Mouse (Mus musculus) liver, embryonic 11.5 days (tissue): ENCODE results near the gene Eps8l2. TPM values are rescaled to one million over a fixed set of nuclear protein-coding genes. Genes with fewer than 3 reads are reported as not detected.
A peak's percentile ranks its signal among the peaks of the same experiment; 100 is the strongest.

Source experiments
- ATAC-seq: fragments of 200-750 bp; cut with Nextera tagmentation; replicated peaks from 2 replicates; pipeline ENCODE4 v1.8.0; 2017; ENCODE audit warnings: moderate number of reproducible peaks, mild to moderate bottlenecking, moderate TSS enrichment, moderate library complexity; ENCODE audit not compliant: low FRiP score
- DNase-seq: peaks from one replicate; pipeline ENCODE4 v3.0.0-alpha.2; 2017; ENCODE audit warnings: low spot score
- H3K27ac ChIP-seq: fragments of 300-500 bp; sonication (generic); 2 replicates; pipeline ENCODE4 v1.5.1; 2014; ENCODE audit warnings: mild to moderate bottlenecking, low read depth, low read length, control low read depth
- H3K27me3 ChIP-seq: fragments of 300-500 bp; sonication (generic); replicated peaks from 2 replicates; pipeline ENCODE4 v1.6.1; 2014; ENCODE audit warnings: low read length, mixed read lengths; ENCODE audit not compliant: control insufficient read depth, insufficient read depth
- H3K36me3 ChIP-seq: fragments of 300-500 bp; sonication (generic); 2 replicates; pipeline ENCODE4 v1.6.1; 2014; ENCODE audit warnings: mild to moderate bottlenecking, low read length, moderate library complexity, mixed read lengths; ENCODE audit not compliant: control insufficient read depth, insufficient read depth
- H3K4me1 ChIP-seq: fragments of 300-500 bp; sonication (generic); replicated peaks from 2 replicates; pipeline ENCODE4 v1.6.1; 2014; ENCODE audit warnings: low read length, mixed read lengths; ENCODE audit not compliant: control insufficient read depth, insufficient read depth
- H3K4me2 ChIP-seq: fragments of 300-500 bp; sonication (generic); 2 replicates; pipeline ENCODE4 v1.6.1; 2014; ENCODE audit warnings: mild to moderate bottlenecking, control low read depth, moderate library complexity
- H3K4me3 ChIP-seq: fragments of 300-500 bp; sonication (generic); 2 replicates; pipeline ENCODE4 v1.5.1; 2014; ENCODE audit warnings: low read depth, low read length, control low read depth
- H3K9ac ChIP-seq: fragments of 300-500 bp; sonication (generic); 2 replicates; pipeline ENCODE4 v1.6.1; 2014; ENCODE audit warnings: low read depth, low read length, control low read depth
- H3K9me3 ChIP-seq: fragments of 300-500 bp; sonication (generic); 2 replicates; pipeline ENCODE4 v1.6.1; 2016; ENCODE audit warnings: low read length, inconsistent platforms, mixed read lengths; ENCODE audit not compliant: control insufficient read depth
- WGBS: fragments of 180-500 bp; shearing (Covaris S2); extraction: QIAGEN DNeasy Blood & Tissue Kit; methylation state at CpG from one replicate; pipeline ENCODE4 v1.1.7; 2014; 5-methylcytosine and 5-hydroxymethylcytosine counted together
- polyA plus RNA-seq: library from polyadenylated mRNA; unstranded; fragments of >200 nt; fragmentation: Nextera tagmentation; extraction: Ambion mirVana; gene quantifications from 2 replicates; pipeline ENCODE4 v1.2.1, GENCODE M21; 2014

The Eps8l2 gene
- polyA plus RNA-seq, result 5.4 and 7.7 TPM in 2 replicates

- ATAC-seq (peak; percentile 64), DNase-seq (peak; percentile 49)
- peak within 1 kb of the TSS; percentile 66 for H3K4me2 ChIP-seq
- H3K4me1 ChIP-seq, result peaks cover 14% of the 10 kb centered on the region
- H3K9ac ChIP-seq, result peak within 1 kb of the TSS; percentile 56; the same call in 1 of the 2 replicates
- WGBS, result 5% methylated on average over 23 of the region's 23 CpGs
- H3K27ac ChIP-seq, result peak within 1 kb of the TSS; percentile 30
- 0 out of 2 replicates have a peak, but pooled peaks cover 3% of the 10 kb centered on the region for H3K27me3 ChIP-seq
- no peaks in the 10 kb centered on the region for H3K9me3 ChIP-seq
- peak within 1 kb of the TSS; percentile 35 for H3K4me3 ChIP-seq
- H3K36me3 ChIP-seq, result no peaks in the 10 kb centered on the region; the same call in 1 of the 2 replicates
Measured at GRCm38 (mm10) chr7:141338576-141339131, at the start of gene Eps8l2. TSS of gene Eps8l2 (plus strand) at chr7:141338880.

- H3K9ac ChIP-seq, result peak within 1 kb of the TSS; percentile 47; the same call in 1 of the 2 replicates
- DNase-seq (peak; percentile 62), ATAC-seq (0 out of 2 replicates have a peak, but pooled peaks have one; percentile 39)
- no peaks in the 10 kb centered on the region for H3K9me3 ChIP-seq
- peak within 1 kb of the TSS; percentile 73 for H3K4me2 ChIP-seq
- peaks cover 66% of the 10 kb centered on the region for H3K27me3 ChIP-seq
- no peaks in the 10 kb centered on the region for H3K36me3 ChIP-seq
- peak within 1 kb of the TSS; percentile 46 for H3K4me3 ChIP-seq
- 3% methylated on average over 46 of the region's 46 CpGs for WGBS
- H3K27ac ChIP-seq, result no peak within 1 kb of the TSS
- H3K4me1 ChIP-seq, result peaks cover 9% of the 10 kb centered on the region
Measured at GRCm38 (mm10) chr7:141291921-141292582, 46.6 kb upstream of the Eps8l2 start, which contains the start of gene Drd4. TSS of gene Drd4 (plus strand) at chr7:141292006.

- Histone ChIP-seq H3K27me3 (peaks cover 66% of the 10 kb centered on the region), H3K4me1 (peaks cover 9% of the 10 kb centered on the region), H3K27ac (no peak overlapping the region), H3K9me3 (no peaks in the 10 kb centered on the region), H3K36me3 (no peaks in the 10 kb centered on the region), H3K4me2 (peak overlapping the region; percentile 73), H3K9ac (0 out of 2 replicates have a peak overlapping the region, but pooled peaks have one; percentile 47), H3K4me3 (peak overlapping the region; percentile 46)
- DNase-seq (no peak), ATAC-seq (no peak)
- WGBS, result 39% methylated on average over 15 of the region's 15 CpGs
Measured at GRCm38 (mm10) chr7:141292583-141293388, 45.9 kb upstream of the Eps8l2 start.

- Histone ChIP-seq H3K4me1 (peaks cover 9% of the 10 kb centered on the region), H3K4me2 (peak overlapping the region; percentile 61), H3K36me3 (no peaks in the 10 kb centered on the region), H3K4me3 (peak overlapping the region; percentile 37), H3K9ac (peak overlapping the region; percentile 38; the same call in 1 of the 2 replicates), H3K27ac (no peak overlapping the region), H3K9me3 (no peaks in the 10 kb centered on the region), H3K27me3 (peaks cover 66% of the 10 kb centered on the region)
- DNase-seq (peak; percentile 51), ATAC-seq (no peak)
- WGBS, result 2% methylated on average over 53 of the region's 53 CpGs
Measured at GRCm38 (mm10) chr7:141293852-141294471, 44.7 kb upstream of the Eps8l2 start.

GRCm38 (mm10) chr7:141294479-141294878 is 44.2 kb upstream of the Eps8l2 start:
- peaks cover 3% of the 10 kb centered on the region; the same call in 1 of the 2 replicates for H3K36me3 ChIP-seq
- no peaks in the 10 kb centered on the region for H3K9me3 ChIP-seq
- peak overlapping the region; percentile 61 for H3K4me2 ChIP-seq
- no peak overlapping the region; the same call in 1 of the 2 replicates for H3K9ac ChIP-seq
- ATAC-seq, result no peak
- DNase-seq, result peak; percentile 47
- H3K4me1 ChIP-seq, result peaks cover 9% of the 10 kb centered on the region
- peak overlapping the region; percentile 37 for H3K4me3 ChIP-seq
- H3K27me3 ChIP-seq, result peaks cover 63% of the 10 kb centered on the region
- no peak overlapping the region for H3K27ac ChIP-seq
- 7% methylated on average over 22 of the region's 22 CpGs for WGBS

- WGBS, result 70% methylated on average over 3 of the region's 3 CpGs
- ATAC-seq (peak; percentile 65), DNase-seq (no peak)
- no peaks in the 10 kb centered on the region for H3K9me3 ChIP-seq
- H3K4me1 ChIP-seq, result peaks cover 7% of the 10 kb centered on the region
- H3K36me3 ChIP-seq, result peaks cover 24% of the 10 kb centered on the region; the same call in 1 of the 2 replicates
- no peak overlapping the region for H3K27ac ChIP-seq
- H3K4me3 ChIP-seq, result no peak overlapping the region
- no peak overlapping the region for H3K9ac ChIP-seq
- H3K4me2 ChIP-seq, result no peak overlapping the region
- H3K27me3 ChIP-seq, result peaks cover 29% of the 10 kb centered on the region
Measured at GRCm38 (mm10) chr7:141297926-141298650, 40.6 kb upstream of the Eps8l2 start.

- peaks cover 27% of the 10 kb centered on the region; the same call in 1 of the 2 replicates for H3K36me3 ChIP-seq
- 96% methylated on average over 8 of the region's 8 CpGs for WGBS
- no peak for DNase-seq
Measured at GRCm38 (mm10) chr7:141299175-141299574, 39.5 kb upstream of the Eps8l2 start.

More at GRCm38 (mm10) chr7:141299175-141299574, 39.5 kb upstream of the Eps8l2 start:
- Histone ChIP-seq H3K9ac (no peak overlapping the region), H3K27ac (no peak overlapping the region), H3K4me3 (no peak overlapping the region), H3K4me2 (no peak overlapping the region), H3K4me1 (no peaks in the 10 kb centered on the region; the same call in none of the 2 replicates), H3K27me3 (peaks cover 18% of the 10 kb centered on the region), H3K9me3 (no peaks in the 10 kb centered on the region)
- no peak for ATAC-seq
